Mouse (Mus musculus) testis, adult 2 months (tissue): ENCODE measurements at regions not wholly inside any gene's neighbourhood (a gene's known extent, or its start where the extent isn't known, plus 50 kb on each side); places are given as distances from the start of the nearest gene placed in this dataset.

Source experiments
- CTCF ChIP-seq: fragments of 200-500 bp; IDR thresholded peaks from 2 replicates; pipeline ENCODE4 v1.5.1; 2012; ENCODE audit warnings: low read depth, mild to moderate bottlenecking, inconsistent platforms, low read length, moderate library complexity; ENCODE audit not compliant: control insufficient read depth, insufficient read depth, insufficient replicate concordance
- POLR2A ChIP-seq: fragments of 200-500 bp; IDR thresholded peaks from 2 replicates; pipeline ENCODE4 v1.6.1; 2012; ENCODE audit warnings: low read depth, mild to moderate bottlenecking, inconsistent platforms, low read length, moderate library complexity; ENCODE audit not compliant: control insufficient read depth

GRCm38 (mm10) chr3:150648040-150648439 lies 789.6 kb upstream of the Adgrl4 start:
- TF ChIP-seq POLR2A (no peak), CTCF (no peak)
